Mouse (Mus musculus): ENCODE results near the gene Rin2. TPM values are rescaled to one million over a fixed set of nuclear protein-coding genes. Genes with fewer than 3 reads are reported as not detected.

The Rin2 gene
- polyA plus RNA-seq, 1 experiment from 2014 or later, result 55.2 TPM

GRCm38 (mm10) chr2:145859932-145860801 is 185.2 kb downstream of the Rin2 start:
- peaks cover 4% of the 10 kb centered on the region; the same call in 1 of the 2 replicates for H3K36me3 ChIP-seq (ENCODE audit: insufficient read depth, low read length)
- DNase-seq (ENCODE audit: low spot score) (peak; percentile 93), ATAC-seq (peak; percentile 79)
- WGBS, result 8% methylated on average over 39 of the region's 40 CpGs
- peak overlapping the region; percentile 45 for H3K9ac ChIP-seq (replicated peaks; ENCODE audit: low read depth)
- peak overlapping the region; percentile 49 for H3K4me3 ChIP-seq (ENCODE audit: low read depth, low read length)
- H3K9me3 ChIP-seq (ENCODE audit: low read length), result no peaks in the 10 kb centered on the region
- peaks cover 30% of the 10 kb centered on the region for H3K4me1 ChIP-seq (ENCODE audit: insufficient read depth, low read depth, low read length)
- H3K27ac ChIP-seq (ENCODE audit: low read length), result peak overlapping the region; percentile 97
- H3K27me3 ChIP-seq (replicated peaks; ENCODE audit: insufficient read depth, low read length), result no peaks in the 10 kb centered on the region
- peak overlapping the region; percentile 59 for H3K4me2 ChIP-seq (replicated peaks; ENCODE audit: low read depth, low read length)
- TF ChIP-seq EP300 (IDR thresholded peaks at IDR 0.05) (no peak), CTCF (IDR thresholded peaks at IDR 0.05) (peak; percentile 67)

DNA sequence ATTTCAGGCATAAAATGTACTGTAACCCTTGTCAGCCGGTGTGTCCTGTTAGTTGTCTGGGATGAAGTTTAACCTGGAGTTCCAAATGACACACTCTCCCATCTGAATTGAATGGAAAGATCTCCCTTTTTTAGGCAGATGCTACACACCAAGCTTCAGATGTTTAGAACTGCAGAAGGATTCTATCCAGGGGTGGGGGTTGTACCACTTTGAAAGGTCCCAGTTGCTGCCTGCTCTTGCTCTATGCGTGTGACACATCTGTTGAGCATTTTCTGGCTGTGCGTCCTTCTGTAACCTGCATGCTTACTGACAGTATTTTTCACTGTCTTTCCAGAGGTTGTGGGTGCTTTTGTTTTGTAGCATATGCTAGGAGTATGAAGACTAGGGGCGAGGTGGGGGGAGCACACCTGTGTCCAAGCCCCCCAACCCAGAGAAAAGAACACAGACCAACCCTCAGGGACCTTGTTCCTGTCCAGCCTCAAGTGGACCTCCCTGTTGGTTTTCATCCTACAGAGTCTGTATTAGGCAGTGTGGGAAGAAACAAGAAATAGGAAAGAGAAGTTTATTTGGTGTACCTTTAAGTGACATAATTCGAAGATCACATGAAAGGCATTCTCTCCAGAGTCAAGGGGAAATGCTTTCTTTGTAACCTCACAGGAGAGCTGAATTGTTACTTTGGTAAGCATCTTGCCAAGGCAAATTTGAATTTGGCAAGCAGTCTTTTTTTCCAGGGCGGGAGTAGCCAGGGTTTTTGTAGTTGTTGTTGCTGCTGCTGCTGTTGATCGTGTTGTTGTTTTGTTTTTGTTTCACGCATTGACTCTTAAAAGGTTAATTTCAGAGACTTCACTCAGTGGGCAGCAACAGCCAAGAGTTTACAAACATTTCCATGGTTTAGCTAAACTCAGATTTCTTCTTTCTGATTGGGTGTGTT is 186.4 kb downstream of the Rin2 start:
- DNase-seq (ENCODE audit: low spot score), result peak; percentile 55
- H3K27me3 ChIP-seq (replicated peaks; ENCODE audit: insufficient read depth, low read length), result no peaks in the 10 kb centered on the region
- peak overlapping the region; percentile 45 for H3K9ac ChIP-seq (replicated peaks; ENCODE audit: low read depth)
- H3K27ac ChIP-seq (ENCODE audit: low read length), result peak overlapping the region; percentile 97
- H3K4me3 ChIP-seq (ENCODE audit: low read depth, low read length), result peak overlapping the region; percentile 49
- peaks cover 5% of the 10 kb centered on the region; the same call in 1 of the 2 replicates for H3K36me3 ChIP-seq (ENCODE audit: insufficient read depth, low read length)
- TF ChIP-seq CTCF (IDR thresholded peaks at IDR 0.05) (no peak), EP300 (IDR thresholded peaks at IDR 0.05) (no peak)
- no peaks in the 10 kb centered on the region for H3K9me3 ChIP-seq (ENCODE audit: low read length)
- peaks cover 30% of the 10 kb centered on the region for H3K4me1 ChIP-seq (ENCODE audit: insufficient read depth, low read depth, low read length)
- no peak for ATAC-seq
- WGBS, result 20% methylated on average over 8 of the region's 8 CpGs
- H3K4me2 ChIP-seq (replicated peaks; ENCODE audit: low read depth, low read length), result peak overlapping the region; percentile 59

DNA sequence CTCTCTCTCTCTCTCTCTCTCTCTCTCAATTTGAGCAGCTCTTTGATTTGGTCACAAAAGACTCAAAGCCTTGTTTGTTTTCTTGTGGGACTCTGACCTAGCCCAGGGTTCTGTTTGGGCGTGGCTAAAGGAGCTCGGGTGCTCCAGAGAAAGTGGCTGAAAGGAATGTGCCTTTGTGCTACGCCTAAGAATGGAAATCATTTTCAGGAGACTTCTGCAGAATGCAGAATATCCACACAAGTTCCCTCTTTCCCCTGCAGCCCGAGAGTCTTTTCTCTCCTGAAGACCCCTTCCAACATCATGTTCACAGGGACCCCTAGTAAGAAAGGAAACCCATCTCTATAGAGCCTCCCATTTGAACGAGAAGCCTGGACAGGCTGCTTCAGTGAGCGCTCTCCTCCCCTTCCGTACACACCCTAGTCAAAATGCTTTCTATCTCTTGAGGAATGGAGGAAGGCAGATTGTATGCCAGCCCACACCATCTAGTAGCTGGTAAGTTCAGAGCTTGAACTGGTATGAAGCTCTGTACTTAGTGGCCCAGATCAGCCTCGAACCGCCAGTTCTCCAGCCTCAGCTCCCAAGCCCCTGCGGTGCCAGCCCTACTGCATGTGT is 187.3 kb downstream of the Rin2 start:
- Histone ChIP-seq H3K4me3 (ENCODE audit: low read depth, low read length) (peak overlapping the region; percentile 49), H3K27me3 (replicated peaks; ENCODE audit: insufficient read depth, low read length) (no peaks in the 10 kb centered on the region), H3K27ac (ENCODE audit: low read length) (peak overlapping the region; percentile 97), H3K9me3 (ENCODE audit: low read length) (no peaks in the 10 kb centered on the region), H3K4me1 (ENCODE audit: insufficient read depth, low read depth, low read length) (peaks cover 24% of the 10 kb centered on the region), H3K36me3 (ENCODE audit: insufficient read depth, low read length) (peaks cover 9% of the 10 kb centered on the region; the same call in 1 of the 2 replicates), H3K9ac (replicated peaks; ENCODE audit: low read depth) (peak overlapping the region; percentile 32), H3K4me2 (replicated peaks; ENCODE audit: low read depth, low read length) (peak overlapping the region; percentile 59)
- DNase-seq (ENCODE audit: low spot score) (peak; percentile 88), ATAC-seq (peak; percentile 25; the same call in 1 of the 2 replicates)
- TF ChIP-seq EP300 (IDR thresholded peaks at IDR 0.05), result peak; percentile 46; the same call in 1 of the 2 replicates
- TF ChIP-seq CTCF (IDR thresholded peaks at IDR 0.05), result no peak
- 23% methylated on average over 10 of the region's 10 CpGs for WGBS

- Histone ChIP-seq H3K27ac (ENCODE audit: low read length) (no peak overlapping the region), H3K9me3 (ENCODE audit: low read length) (no peaks in the 10 kb centered on the region), H3K4me3 (ENCODE audit: low read depth, low read length) (no peak overlapping the region), H3K27me3 (replicated peaks; ENCODE audit: insufficient read depth, low read length) (no peaks in the 10 kb centered on the region), H3K4me1 (ENCODE audit: insufficient read depth, low read depth, low read length) (peaks cover 10% of the 10 kb centered on the region), H3K9ac (replicated peaks; ENCODE audit: low read depth) (no peak overlapping the region), H3K4me2 (replicated peaks; ENCODE audit: low read depth, low read length) (no peak overlapping the region), H3K36me3 (ENCODE audit: insufficient read depth, low read length) (peaks cover 14% of the 10 kb centered on the region; the same call in 1 of the 2 replicates)
- DNase-seq (ENCODE audit: low spot score) (no peak), ATAC-seq (no peak)
- TF ChIP-seq CTCF (IDR thresholded peaks at IDR 0.05), result no peak
- TF ChIP-seq EP300 (IDR thresholded peaks at IDR 0.05), result no peak
- WGBS, result 63% methylated on average over 3 of the region's 3 CpGs
Observed at GRCm38 (mm10) chr2:145865344-145865743, 190.3 kb downstream of the Rin2 start.

DNA sequence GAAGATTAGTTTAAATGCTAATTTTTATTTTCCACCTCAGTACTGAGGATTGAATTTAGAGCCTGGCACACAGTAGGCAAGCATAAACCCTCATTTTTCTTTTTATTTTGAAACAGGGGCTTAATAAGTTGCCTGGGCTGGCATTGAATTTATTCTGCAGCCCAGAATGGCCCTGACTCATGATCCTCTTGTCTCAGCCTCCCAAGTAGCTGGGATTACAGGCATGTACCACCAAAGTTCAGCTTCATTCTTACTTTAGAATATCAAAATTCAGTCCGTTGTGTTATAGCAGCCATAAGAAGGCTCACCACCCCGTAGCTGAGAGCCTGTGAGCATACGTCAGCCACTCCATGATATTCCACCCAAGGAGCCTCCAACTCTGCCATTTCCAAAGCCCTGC is 191.2 kb downstream of the Rin2 start:
- TF ChIP-seq CTCF (IDR thresholded peaks at IDR 0.05) (no peak), EP300 (IDR thresholded peaks at IDR 0.05) (no peak)
- WGBS, result 90% methylated on average over 3 of the region's 3 CpGs
- no peak overlapping the region for H3K4me3 ChIP-seq (ENCODE audit: low read depth, low read length)
- H3K27ac ChIP-seq (ENCODE audit: low read length), result no peak overlapping the region
- H3K36me3 ChIP-seq (ENCODE audit: insufficient read depth, low read length), result peaks cover 14% of the 10 kb centered on the region; the same call in 1 of the 2 replicates
- no peaks in the 10 kb centered on the region for H3K27me3 ChIP-seq (replicated peaks; ENCODE audit: insufficient read depth, low read length)
- H3K9ac ChIP-seq (replicated peaks; ENCODE audit: low read depth), result no peak overlapping the region
- no peaks in the 10 kb centered on the region for H3K9me3 ChIP-seq (ENCODE audit: low read length)
- peaks cover 10% of the 10 kb centered on the region for H3K4me1 ChIP-seq (ENCODE audit: insufficient read depth, low read depth, low read length)
- no peak for DNase-seq (ENCODE audit: low spot score)
- no peak for ATAC-seq
- no peak overlapping the region for H3K4me2 ChIP-seq (replicated peaks; ENCODE audit: low read depth, low read length)

Data from lung, postnatal 0 days (tissue).